Mouse (Mus musculus): ENCODE data around the gene Vmn1r75.

Gene Vmn1r75

DNA sequence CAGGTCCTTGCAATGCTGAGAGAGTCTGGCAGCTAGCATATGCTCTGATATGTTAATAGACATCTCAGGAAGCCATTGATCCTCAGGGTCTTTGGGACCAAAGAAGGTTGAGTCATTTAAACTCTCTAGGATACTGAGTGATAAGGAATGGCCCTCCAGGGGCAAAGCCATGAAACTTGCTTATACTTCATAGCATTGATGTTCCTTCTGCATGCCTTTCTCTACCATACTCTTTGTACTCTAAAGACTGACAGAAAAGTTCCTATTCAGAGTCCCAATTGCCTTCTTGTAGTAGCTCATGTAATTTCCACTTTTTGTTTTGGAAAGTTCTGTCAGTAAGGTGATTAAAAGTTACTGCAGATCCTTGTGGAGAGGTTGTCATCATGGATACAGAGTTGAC lies at the start of gene Vmn1r75:
Gene Vmn1r75 (plus strand): TSS at position 301 of the 400 bp plus-strand sequence.
- DNase-seq (ENCODE audit: low spot score in 2 of 2): no peak

DNA sequence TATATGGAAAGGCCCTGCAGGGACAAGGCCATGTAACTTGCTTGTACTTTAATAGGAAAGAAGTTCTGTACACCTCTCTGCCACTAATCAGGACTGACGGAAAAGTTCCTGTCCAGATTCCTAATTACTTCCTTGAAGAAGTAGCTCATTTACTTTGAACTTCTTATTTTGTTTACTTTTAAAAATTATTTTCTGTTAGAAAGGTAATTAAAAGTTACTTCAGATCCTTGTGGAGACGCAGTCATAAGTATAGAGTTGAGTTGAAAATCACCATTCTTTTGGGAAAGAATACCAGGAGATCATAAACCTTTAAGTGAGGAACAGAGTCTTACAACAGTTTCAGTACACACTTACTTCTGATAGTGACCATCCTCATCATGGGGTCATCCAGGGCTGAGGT lies 40.8 kb upstream of the Vmn1r75 start, which contains the start of gene Vmn1r74:
Gene Vmn1r74 (plus strand): TSS at position 301 of the 400 bp plus-strand sequence.
- DNase-seq (ENCODE audit: low spot score in 2 of 2): no peak
